Mouse (Mus musculus): ENCODE measurements at regions not wholly inside any gene's neighbourhood (a gene's known extent, or its start where the extent isn't known, plus 50 kb on each side); places are given as distances from the start of the nearest gene placed in this dataset.
A peak's percentile ranks its signal among the peaks of the same experiment; 100 is the strongest.

GRCm38 (mm10) chr13:59888038-59889016, 65.4 kb upstream of the Tut7 start:
- Histone ChIP-seq H3K27me3 (replicated peaks) (no peaks in the 10 kb centered on the region), H3K36me3 (replicated peaks) (no peaks in the 10 kb centered on the region), H3K9ac (no peak overlapping the region), H3K27ac (no peak overlapping the region), H3K9me3 (no peaks in the 10 kb centered on the region), H3K4me2 (no peak overlapping the region), H3K4me3 (no peak overlapping the region), H3K4me1 (peaks cover 7% of the 10 kb centered on the region)
- no peak for ATAC-seq (replicated peaks)

- H3K36me3 ChIP-seq (replicated peaks): no peaks in the 10 kb centered on the region
- H3K9ac ChIP-seq: no peak overlapping the region
- no peak for ATAC-seq (replicated peaks)
- H3K27ac ChIP-seq: no peak overlapping the region
- H3K9me3 ChIP-seq: no peaks in the 10 kb centered on the region
- H3K27me3 ChIP-seq (replicated peaks): no peaks in the 10 kb centered on the region
- no peak overlapping the region for H3K4me2 ChIP-seq
- H3K4me1 ChIP-seq: peaks cover 10% of the 10 kb centered on the region
- no peak overlapping the region for H3K4me3 ChIP-seq
- 72% methylated on average over 4 of the region's 4 CpGs for WGBS
Observed at GRCm38 (mm10) chr13:59887306-59887705, 64.4 kb upstream of the Tut7 start.

DNA sequence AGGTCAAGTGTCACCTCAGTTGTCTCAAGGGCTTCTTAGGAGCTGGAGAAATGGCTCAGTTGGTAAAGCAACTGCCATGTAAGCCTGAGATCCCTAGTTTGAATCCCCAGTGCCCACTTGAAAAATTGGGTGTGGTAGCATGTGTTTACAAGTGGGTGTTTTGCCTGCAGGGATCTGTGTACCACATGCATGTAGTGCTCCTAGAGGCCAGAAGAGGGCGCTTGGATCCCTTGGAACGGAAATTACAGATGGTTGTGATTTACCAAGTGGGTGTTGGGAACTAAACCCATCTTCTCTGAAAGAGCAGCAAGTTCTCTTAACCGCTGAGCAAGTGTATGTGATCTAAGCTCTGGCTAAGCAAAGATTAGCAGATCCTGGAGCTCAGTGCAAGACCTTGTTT, 63.6 kb upstream of the Tut7 start:
- Histone ChIP-seq H3K4me1 (peaks cover 15% of the 10 kb centered on the region), H3K27ac (no peak overlapping the region), H3K27me3 (replicated peaks) (no peaks in the 10 kb centered on the region), H3K36me3 (replicated peaks) (no peaks in the 10 kb centered on the region), H3K4me2 (no peak overlapping the region), H3K4me3 (no peak overlapping the region), H3K9me3 (no peaks in the 10 kb centered on the region), H3K9ac (no peak overlapping the region)
- no peak for ATAC-seq (replicated peaks)
- WGBS: 56% methylated on average over 3 of the region's 3 CpGs

DNA sequence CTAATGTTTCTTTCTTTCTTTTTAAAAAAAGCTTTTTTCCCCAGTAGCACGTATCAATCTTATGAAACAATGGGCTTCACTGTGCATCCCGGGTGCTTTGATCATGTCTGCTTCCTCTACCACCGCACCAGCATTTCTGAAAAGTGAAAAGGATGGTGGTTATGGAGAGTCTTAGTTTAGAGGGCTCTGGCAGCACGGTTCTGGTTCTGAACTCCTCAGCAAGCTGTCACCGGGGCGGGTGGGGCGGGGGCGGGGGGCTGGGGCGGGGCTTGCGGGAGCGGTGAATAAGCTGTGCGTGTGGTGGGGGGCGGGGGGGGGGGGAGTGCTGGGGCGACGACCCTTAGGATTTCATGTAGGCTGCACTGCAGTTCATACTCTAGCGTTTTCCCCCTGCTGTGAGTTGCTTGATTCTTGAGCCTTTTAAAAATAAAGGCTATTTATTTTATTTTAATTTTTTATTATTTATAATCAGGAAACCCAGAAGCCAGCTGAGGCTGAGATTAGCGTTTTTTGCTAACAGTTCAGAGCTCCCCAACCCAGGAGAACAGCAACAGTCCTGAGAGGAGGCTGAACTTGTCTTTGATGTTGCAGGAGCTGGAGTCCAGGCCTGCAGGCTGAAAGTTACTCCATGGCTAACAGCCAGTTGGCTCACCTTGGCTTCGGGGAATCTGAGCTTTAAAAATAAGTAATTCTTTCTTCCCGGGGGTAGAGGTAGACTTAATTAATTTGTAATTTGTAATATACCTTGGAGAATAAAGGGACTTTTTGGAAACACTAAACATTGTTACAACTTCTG, 59.2 kb upstream of the Tut7 start:
- no peak overlapping the region for H3K4me3 ChIP-seq
- ATAC-seq (replicated peaks): no peak; the same call in 1 of the 2 replicates
- 32% methylated on average over 19 of the region's 19 CpGs for WGBS
- H3K4me1 ChIP-seq: peaks cover 20% of the 10 kb centered on the region
- no peaks in the 10 kb centered on the region for H3K36me3 ChIP-seq (replicated peaks)
- no peak overlapping the region for H3K9ac ChIP-seq
- H3K27ac ChIP-seq: no peak overlapping the region
- H3K9me3 ChIP-seq: no peaks in the 10 kb centered on the region
- H3K4me2 ChIP-seq: peak overlapping the region; percentile 27
- no peaks in the 10 kb centered on the region for H3K27me3 ChIP-seq (replicated peaks)

DNA sequence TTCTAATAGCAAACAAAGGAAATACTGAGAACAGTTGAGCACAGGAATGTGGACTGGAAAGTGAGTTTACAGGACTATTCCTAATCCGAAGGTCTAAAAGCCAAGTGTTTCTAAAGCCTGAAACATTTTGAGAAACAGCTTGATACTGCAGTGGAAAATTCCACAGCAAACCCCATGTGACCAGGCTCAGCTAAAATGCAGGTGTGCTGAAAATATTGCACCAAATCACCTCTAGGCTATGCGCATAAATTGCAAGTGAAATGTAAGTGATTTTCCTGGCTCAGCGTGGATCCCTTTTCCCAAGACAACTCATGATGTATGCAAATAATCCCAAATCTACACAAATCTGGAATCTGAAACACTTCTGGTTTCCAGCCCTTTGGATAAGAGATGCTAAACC, 57.1 kb upstream of the Tut7 start:
- ATAC-seq (replicated peaks): peak; percentile 39
- Histone ChIP-seq H3K9me3 (no peaks in the 10 kb centered on the region), H3K4me3 (no peak overlapping the region), H3K27me3 (replicated peaks) (no peaks in the 10 kb centered on the region), H3K36me3 (replicated peaks) (no peaks in the 10 kb centered on the region), H3K4me2 (no peak overlapping the region), H3K27ac (no peak overlapping the region), H3K9ac (no peak overlapping the region), H3K4me1 (peaks cover 20% of the 10 kb centered on the region)
- 54% methylated on average over 3 of the region's 3 CpGs for WGBS

DNA sequence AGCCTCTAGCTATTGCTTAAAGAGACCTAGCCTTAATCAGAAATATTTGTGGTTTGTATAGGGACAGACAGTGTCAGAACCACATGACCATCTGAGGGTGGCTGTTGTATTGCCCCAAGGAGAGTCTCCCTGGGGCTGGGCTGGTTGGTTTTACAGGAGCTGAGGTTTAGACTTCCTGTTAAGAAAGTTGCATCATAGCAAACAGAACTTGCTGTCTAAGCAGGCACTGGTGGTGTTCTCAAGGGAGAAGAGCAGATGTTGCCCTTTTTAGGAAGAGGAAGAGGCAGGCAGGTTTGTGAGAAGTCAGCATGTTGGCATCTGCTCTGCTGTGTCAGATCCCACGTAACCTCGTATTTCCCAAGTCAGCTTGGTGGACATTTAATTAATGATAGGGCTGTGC, 52.7 kb upstream of the Tut7 start:
- no peak for ATAC-seq (replicated peaks)
- WGBS: 71% methylated on average over 2 of the region's 2 CpGs
- H3K9ac ChIP-seq: no peak overlapping the region

GRCm38 (mm10) chr13:59874137-59874931, 51.4 kb upstream of the Tut7 start:
- WGBS: 77% methylated on average over 7 of the region's 7 CpGs
- H3K4me3 ChIP-seq: no peak overlapping the region
- H3K27ac ChIP-seq: no peak overlapping the region
- H3K36me3 ChIP-seq (replicated peaks): no peaks in the 10 kb centered on the region
- no peak overlapping the region for H3K9ac ChIP-seq
- no peaks in the 10 kb centered on the region for H3K27me3 ChIP-seq (replicated peaks)
- no peak overlapping the region for H3K4me2 ChIP-seq
- H3K9me3 ChIP-seq: no peaks in the 10 kb centered on the region
- no peak for ATAC-seq (replicated peaks)
- H3K4me1 ChIP-seq: peaks cover under 1% of the 10 kb centered on the region; the same call in 1 of the 2 replicates

More for the DNA sequence above, 52.7 kb upstream of the Tut7 start:
- H3K4me3 ChIP-seq: no peak overlapping the region
- H3K36me3 ChIP-seq (replicated peaks): no peaks in the 10 kb centered on the region
- H3K4me2 ChIP-seq: no peak overlapping the region
- H3K4me1 ChIP-seq: peaks cover 9% of the 10 kb centered on the region; the same call in 1 of the 2 replicates
- H3K27me3 ChIP-seq (replicated peaks): no peaks in the 10 kb centered on the region
- H3K9me3 ChIP-seq: no peaks in the 10 kb centered on the region
- no peak overlapping the region for H3K27ac ChIP-seq

All from midbrain, embryonic 15.5 days (tissue).